Mouse (Mus musculus) ovary, postnatal 14 days (tissue): Measurements from ENCODE around the gene Dhcr24.
A peak's percentile ranks its signal among the peaks of the same experiment; 100 is the strongest.

Experiments used
- DNase-seq: peaks from one replicate; pipeline ENCODE4 v3.0.0; 2022; ENCODE audit warnings: low spot score

The Dhcr24 gene

DNA sequence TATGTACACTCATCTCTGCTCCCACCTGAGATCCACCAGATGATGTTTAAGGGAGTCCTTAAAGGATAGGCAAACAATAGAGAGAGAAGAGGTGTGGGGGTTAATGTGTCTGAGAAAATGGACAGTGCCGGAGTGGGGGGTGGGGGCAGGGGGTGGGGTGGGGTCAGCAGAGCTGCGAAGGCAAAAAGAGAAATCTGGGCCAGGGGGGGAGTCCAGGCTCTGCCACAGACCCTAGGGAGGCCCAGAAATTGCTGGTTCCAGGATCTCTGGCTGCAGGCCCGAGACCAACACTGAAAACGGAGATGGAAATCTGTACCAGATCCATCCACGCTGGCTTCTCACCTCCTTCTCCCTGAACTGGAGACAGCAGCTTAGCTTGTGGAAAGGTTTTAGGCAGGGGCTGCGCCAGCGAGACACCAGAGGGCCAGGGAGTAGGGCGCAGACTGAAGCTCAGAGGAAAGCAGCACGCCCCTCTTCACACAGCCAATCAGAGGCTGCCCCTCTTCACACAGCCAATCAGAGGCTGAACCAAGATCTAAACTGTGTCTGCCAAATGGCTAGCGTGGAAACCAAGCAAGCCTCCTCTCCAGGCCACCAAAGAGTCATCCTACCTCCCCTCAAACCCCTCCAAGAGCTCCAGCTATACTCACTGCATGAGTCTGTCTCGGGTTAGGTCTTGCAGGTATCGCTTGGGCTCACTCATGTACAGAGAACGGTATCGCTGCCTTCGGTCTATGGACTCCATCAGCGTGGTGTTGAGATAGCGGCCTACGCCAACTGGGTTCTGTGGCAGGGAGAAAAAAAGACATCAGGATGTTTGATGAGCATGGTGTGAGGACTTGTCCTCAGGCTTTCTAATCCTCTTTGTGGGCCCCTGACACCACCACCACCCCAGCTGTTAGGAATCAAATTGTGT, 46.1 kb downstream of the Dhcr24 start:
- DNase-seq, result no peak

DNA sequence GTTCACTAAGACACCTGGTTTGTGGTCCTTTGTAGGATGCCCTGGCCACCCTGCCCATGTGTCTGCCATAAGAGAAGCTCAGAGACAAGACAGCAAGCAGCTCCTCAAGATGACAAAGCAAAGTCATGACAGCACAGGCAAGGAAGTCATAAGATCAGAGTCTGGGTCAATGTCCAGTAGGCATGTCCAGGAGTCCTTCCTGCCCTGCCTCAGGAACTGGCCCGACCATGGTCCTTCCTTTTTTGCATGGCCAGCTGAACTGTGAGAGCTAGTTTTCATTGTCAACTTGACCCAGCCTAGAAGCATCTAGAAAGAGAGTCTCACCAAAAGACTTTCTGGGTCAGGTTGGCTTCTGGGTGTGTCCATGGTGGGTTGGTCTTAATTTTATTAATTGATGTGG, 47.1 kb downstream of the Dhcr24 start:
- DNase-seq, result no peak

DNA sequence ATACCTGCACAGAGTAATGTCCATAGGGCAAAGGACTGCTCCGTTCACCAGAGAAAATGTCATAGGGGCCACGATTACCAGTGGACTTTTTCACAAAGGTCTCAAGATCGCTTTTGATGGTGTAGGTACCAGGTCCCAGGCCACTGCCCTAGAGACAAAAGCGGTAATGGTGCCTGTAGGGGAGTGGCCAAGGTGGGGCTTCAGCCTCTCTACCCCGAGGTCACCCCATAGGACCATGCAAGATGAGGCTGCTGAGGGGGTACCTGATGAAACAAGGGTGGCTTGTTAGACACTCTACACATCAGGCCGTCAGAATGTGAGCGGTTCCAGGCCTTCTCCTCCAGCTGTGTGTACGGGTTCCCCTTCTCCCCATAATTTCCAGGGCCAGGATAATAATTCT, 52.3 kb downstream of the Dhcr24 start:
- DNase-seq, result no peak

DNA sequence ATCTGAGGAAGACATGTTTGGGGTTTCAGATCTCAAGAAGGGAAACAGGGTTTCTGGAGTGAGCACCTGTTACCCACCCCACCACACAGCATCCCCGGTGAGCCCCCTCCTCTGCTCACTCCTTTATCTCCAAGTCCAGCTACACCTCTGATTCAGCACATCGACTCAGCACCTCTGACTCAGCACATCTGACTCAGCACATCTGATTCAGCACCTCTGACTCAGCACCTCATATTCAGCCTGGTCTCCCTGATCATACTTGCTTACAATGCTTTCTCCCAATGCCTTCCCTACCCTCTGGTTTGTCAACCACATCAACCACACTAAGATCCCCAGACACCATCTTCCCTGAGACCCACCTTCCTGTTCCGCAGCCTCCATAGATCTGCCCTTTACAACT, 52.7 kb downstream of the Dhcr24 start:
- DNase-seq, result no peak

GRCm38 (mm10) chr4:106614180-106614797, 53.5 kb downstream of the Dhcr24 start:
- DNase-seq, result peak; percentile 65

- DNase-seq, result no peak
Measured at GRCm38 (mm10) chr4:106614881-106615280, 54.0 kb downstream of the Dhcr24 start.

- DNase-seq, result no peak
Measured at GRCm38 (mm10) chr4:106615637-106616036, 54.8 kb downstream of the Dhcr24 start.

DNA sequence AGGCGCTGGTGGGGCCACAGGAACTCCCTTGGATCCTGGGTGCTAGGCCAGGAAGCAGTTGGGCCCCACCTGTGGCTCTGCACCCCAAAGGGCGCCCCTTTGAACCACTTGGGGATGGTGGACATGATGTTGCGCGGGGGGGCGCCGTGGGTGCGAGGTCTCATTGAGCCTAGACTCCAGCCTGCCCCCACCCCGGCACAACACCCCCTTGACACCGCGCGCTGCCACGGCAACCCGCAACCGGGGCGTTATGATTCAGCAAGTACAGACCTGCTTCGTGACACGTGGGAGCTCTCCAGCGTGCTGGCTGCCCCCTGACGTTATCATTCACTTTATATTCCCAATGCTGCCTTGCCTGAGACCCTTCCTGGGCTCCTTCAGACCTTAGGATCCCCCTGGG, 56.2 kb downstream of the Dhcr24 start, which contains the start of gene Lexm:
Gene Lexm, minus strand, starts transcription at position 186 of the 400 bp plus-strand sequence.
- DNase-seq, result no peak

DNA sequence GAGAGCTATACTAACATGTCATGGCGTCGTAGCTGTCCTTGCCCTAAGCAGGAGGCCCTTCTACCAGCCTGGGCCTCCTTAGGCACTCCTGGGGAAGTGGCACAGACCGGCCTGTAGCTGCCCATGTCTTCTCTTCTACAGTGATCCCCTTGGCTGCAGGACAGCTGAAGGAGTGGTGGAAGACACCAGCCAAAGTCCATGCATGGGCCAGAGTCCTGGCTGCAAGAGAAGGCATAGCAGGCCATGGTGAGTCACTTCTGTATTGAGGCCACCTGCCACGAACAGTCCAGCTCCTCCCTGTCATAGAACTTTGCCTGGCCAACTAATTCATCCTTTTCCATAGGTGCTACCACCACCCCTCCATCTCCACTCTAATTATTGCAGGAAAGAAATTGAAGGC, 58.1 kb downstream of the Dhcr24 start:
- DNase-seq, result no peak

DNA sequence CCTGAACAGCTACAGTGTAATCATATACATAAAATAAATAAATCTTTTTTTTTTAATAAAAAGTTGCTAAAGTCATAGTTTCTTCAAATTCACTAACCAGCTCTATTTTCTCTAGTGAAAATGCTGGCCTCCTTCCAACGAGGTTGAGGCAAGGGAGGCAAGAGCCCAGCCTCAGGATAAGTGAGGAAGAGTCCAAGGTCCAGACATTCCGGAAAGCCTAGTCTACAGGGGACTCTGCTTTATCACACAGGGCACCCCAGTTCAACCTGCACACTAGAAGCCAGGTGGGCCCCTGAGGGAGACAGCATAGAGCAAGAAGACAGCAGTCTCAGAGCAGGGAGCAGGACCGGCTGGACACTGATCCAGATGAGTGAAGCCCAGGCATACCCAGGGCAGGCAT, 60.6 kb downstream of the Dhcr24 start:
- DNase-seq, result no peak

DNA sequence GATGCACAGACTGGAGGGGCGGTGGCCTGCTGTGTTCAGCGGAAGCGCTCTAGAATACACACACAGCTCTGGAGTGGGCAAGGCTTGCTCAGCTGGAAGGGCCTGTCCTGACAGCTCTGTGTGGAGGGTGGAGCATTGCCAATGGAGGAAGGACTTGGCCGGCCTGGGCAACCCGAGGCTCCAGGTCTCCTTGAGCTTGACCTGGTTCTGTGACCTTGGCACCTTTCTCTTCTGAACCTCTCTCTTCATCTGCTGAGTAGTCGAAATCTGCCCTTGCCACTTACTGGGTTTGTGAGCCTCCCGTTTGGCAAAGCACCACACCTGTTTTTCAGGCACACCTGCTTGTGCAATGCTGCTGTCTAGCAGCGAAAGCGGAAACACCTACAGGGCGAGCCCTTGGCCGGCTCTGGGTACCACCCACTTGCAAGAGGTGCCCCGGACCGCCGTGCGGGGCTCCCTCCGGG, 61.2 kb downstream of the Dhcr24 start, which contains the start of gene Ttc22:
Gene Ttc22, plus strand, starts transcription at position 403 of the 464 bp plus-strand sequence.
- no peak for DNase-seq

DNA sequence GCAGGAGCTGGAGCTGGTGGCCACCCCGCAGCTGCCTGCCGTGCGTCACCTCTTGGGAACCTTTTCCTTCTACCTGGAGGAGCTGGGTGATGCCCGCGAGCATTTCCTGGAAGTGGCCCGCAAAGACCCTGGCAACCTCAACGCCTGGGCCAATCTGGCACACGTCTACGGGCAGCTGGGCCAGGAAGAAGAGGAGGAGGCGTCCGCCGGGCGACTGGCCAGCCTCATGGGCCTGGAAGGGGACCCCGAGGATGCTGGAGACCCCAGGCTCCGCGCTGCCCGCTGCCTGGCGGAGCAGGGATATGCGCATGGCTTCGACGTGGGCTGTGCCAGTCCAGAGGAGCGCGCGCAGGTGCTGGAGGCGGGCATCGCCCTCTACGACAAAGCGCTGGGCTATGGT, 61.9 kb downstream of the Dhcr24 start:
- no peak for DNase-seq

GRCm38 (mm10) chr4:106624271-106624670, 63.4 kb downstream of the Dhcr24 start:
- no peak for DNase-seq

DNA sequence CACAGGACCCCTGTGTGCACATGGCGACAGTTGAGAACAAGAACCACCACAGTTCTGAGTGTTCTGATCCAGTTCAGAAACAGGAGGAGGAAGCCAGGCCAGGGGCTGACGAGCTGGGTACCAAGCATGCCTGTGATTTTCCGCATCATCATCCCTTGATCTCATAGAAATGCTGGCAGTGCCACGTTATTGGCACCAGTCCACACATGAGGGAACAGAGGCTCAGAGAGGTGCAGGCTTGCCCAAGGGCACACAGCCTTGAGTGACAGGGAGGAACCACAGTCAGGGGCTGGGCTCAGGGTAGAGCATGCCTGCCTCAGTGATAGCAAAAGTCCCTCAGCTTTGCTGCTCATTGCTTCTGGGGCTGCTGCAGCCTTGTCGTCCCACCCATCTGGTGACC, 67.0 kb downstream of the Dhcr24 start:
- no peak for DNase-seq

DNA sequence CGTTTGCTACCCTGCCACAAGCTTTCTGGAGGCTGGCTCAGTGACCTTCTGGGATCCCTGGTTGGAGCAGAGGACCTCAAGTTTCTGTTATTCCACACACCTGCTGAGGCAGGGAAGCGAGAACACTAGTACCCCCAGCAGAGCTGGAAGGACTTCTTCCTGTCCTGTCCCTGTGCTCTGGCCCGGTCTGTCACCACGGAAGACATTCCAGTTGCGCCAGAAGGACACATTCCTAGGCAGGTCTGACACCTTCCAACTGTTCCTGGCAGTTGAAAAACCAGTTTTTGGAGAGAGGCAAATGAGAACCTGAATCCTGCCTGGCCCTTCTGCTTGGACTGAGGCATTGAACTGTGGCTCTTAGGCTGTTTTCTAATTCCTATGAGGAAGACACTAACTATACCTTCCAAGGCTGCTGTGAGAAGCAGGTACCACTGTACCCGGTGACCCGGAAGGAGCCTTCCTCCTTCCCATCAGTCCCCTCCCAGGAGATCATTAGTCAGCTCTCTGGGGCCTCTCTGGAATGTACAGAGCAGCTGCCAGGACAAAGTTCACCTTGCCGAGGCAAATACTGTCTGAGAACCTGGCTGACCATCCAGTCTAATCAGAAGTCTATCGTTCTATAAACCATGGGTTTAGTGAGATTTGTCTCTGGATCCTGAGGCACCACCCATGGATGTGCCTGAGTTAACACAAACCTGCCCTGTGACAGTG, 68.0 kb downstream of the Dhcr24 start:
- no peak for DNase-seq

- DNase-seq, result no peak
Measured at GRCm38 (mm10) chr4:106629374-106629773, 68.5 kb downstream of the Dhcr24 start.

- DNase-seq, result peak; percentile 32
Measured at GRCm38 (mm10) chr4:106630333-106631220, 69.7 kb downstream of the Dhcr24 start.

DNA sequence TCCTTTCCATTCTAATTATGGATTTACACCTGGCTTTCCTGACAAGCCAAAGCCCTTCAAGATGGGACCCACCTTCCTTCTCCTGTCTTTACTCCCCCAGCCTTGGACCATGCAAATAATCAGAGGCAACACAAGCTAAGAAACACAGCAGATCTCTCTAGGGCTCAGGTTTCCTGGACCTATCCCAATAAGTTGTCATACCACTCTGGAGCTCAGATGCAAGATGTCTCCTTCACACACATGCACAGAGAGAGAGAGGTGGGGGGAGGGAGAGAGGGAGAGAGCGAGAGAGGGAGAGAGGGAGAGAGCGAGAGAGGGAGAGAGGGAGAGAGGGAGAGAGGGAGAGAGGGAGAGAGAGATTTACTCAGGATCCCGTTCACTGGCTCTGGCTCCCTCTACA, 71.5 kb downstream of the Dhcr24 start:
- no peak for DNase-seq

- no peak for DNase-seq
Measured at GRCm38 (mm10) chr4:106633281-106634085, 72.6 kb downstream of the Dhcr24 start.

GRCm38 (mm10) chr4:106634086-106634479, 73.2 kb downstream of the Dhcr24 start:
- DNase-seq, result no peak
